Mouse (Mus musculus) layer of hippocampus, adult 18-20 months (tissue): ENCODE results near the gene Serpinb1a. TPM values are rescaled to one million over a fixed set of nuclear protein-coding genes. Genes with fewer than 3 reads are reported as not detected.

Experiments used
- DNase-seq, 2 experiments: peaks; one replicate each; pipeline ENCODE4 v3.0.0; 2022; ENCODE audit warnings: low spot score in 2 of 2
- total RNA-seq, 2 experiments: library from RNA; stranded (reverse); gene quantifications; 2 replicates each; pipeline ENCODE4 v1.2.3; 2021

Serpinb1a gene
- total RNA-seq, 2 experiments from 2014 or later, result 6.6 to 7.0 TPM

DNA sequence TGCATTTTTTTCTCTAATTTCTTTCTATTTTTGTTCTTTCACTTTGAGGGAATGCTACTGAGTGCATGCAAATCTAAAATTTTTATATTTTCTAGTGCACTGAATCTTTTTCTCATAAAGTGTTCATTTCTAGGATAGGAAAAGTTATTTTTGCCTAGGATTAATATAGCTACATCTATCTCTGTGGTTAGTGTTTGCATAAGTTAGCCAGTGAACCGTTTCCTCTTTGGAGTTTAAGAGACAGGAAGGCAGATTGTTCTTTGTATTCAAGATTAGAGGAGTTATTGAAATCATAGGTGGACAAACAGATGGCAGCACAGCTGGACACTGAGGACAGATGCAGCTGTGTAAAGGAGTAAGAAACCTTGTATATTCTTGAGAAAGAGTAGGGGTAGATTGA is 11.7 kb downstream of the Serpinb1a start:
- DNase-seq, result no peak

DNA sequence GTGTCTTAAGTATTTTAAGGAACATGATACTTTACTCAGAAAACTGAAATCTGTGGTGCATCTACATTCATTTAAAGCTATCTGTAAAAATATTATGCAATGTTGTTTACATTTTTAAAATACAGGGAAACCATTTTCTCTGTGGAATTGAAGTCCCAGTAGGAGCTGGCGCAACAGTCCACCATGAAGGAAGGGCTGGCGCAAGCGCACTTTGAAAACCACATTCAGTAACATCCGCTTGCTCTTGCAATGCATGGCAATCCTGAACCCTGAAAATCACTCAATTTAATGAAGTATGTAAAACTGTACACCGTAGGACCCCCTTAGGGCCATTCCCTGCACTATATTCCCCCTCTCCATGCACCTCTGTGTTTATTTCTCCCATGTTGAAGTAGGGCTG is 16.5 kb downstream of the Serpinb1a start:
- no peak for DNase-seq

DNA sequence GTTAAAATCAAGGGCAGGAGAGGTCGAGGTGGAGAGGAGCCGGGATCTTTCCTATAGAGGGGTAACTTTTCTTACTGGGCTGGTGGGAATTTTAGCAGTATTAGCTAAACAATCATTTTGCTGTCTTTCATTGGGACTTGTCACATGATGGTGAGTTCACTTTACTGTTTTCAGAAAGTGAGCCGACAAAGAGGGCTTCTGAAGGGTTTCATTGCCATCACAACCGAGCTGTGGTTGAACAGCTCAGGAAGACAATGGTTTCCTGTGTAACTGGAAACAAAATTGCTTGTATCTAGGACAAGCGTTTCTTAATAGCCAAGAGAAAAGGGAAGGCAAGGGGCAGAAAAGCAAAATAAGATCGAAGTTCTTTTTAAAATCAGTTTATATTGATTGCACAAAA is 17.7 kb downstream of the Serpinb1a start:
- peak in 1 of 2 experiments; percentile 28 for DNase-seq

DNA sequence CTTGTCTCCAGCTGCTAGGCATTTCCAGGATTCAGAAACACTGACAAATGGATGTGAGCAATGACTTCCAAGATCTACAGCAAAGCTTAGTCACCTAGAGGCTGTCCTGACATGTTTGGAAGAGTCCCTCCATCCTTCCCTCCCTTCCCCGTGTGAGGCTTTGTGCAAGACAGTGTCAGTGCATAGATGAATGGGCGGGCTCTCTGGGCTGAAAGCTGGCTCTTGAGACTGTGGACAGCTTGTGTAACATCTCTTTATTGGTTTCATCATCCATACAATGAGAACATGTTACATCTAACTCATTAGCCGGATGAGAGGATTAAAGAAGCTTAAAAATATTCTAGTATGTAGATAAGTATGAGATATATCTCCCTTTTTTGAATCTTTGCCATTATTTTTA is 18.2 kb downstream of the Serpinb1a start:
- DNase-seq, result no peak

DNA sequence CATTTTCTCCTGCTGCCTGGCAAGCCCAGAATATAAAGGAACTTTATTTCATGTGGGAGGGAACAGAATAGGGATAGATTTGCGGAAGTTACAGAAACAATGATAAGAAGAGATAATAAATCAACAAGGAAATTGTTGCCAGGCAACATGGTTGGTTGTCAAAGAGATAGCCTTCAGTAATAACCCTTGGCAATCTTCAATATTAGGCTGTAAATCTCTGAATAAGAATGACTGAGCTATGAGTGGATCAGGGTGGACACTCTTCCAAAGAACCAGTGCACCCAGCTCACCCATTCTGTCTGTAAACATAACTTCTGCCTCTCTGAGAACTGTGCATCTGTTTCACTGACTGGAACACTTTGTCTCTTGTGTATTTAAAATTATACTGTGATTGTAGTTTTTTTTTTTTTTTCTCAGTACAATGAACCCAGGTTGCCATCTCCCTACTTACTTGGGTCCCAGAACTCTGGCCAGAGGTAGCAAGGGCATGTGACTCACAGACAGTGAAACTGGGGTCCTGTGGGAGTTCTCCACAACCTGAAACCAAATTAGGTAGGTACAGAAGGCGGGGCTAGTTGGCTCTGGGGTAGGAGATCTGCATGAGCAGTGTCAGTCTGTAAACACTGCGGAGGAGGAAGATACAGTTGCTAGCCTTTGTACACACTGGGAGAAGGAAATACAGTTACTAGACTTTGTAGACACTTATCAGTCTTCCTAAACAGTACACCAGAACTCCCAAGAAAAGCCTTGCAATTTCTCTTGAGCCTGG is 19.3 kb downstream of the Serpinb1a start:
- DNase-seq, result peak in 1 of 2 experiments; percentile 25

DNA sequence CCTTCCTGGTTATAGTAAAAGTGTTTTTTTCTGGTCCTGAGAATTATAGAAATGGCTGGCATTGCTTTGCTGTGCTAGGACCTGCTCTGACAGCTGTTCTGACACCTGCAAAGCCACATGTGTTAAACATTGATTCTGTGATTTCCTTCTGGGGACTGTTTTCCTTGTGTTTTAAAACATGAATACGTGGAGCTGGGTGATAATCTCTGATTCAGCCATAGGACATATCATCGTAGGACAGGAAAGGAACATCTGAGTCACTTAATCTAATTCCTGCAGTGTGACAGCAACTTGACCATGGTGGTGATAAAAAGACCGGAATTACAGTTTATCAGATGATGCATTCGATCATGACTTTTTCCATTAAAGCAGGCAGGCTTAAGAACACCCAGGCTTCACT is 22.1 kb downstream of the Serpinb1a start:
- no peak for DNase-seq

DNA sequence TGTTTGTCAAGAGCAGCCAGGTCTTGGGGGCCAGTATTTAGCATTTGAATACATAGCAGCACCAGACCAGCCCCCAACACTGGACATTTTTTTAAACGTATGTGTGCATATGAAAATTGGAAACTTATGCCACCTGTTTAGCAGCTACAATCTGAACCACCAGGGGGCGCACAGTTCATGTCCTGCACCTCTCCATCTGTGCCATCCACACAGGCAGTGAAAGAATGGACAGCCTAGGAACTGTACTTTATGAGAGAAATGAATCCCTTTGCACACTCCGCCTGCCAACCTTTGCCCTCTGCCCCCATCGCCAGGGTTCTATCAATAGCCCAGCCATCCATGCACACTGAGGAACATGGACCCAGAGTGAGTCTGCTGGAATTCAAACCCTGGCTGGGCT is 23.0 kb downstream of the Serpinb1a start:
- DNase-seq, result peak in 1 of 2 experiments; percentile 68

DNA sequence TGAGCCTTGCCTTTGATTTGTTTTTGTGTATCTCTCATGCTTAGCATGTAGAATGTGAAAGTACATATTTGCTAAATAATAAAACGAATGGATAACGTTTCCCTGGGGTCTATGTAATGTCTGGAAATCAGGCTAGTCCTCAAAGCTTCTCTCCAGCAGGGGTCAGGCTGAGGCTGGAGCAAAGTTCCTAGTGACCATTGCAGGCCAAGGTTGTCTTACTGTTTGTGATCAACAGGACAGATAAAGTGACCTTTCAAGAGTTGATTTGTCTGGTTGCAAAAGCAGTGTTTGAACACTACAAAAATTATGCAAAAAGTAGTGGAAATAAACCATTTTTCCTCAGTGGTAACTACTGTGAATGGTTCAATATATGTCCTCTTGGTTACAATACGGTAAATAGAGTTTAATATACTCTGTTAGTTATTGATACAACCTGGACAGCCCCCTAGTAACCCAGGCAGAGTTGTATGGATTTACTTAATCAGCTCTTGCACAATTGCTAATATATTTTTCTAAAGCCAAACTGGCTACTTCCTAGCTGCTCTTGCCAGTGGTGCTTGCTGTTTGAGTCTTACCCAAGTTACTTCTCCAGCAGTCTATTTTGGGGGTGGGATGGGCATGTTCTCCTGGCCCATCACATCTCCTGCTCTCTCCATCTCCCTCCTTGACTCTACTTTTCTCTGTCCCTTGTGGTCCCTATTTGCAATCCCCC is 23.7 kb downstream of the Serpinb1a start:
- no peak for DNase-seq

DNA sequence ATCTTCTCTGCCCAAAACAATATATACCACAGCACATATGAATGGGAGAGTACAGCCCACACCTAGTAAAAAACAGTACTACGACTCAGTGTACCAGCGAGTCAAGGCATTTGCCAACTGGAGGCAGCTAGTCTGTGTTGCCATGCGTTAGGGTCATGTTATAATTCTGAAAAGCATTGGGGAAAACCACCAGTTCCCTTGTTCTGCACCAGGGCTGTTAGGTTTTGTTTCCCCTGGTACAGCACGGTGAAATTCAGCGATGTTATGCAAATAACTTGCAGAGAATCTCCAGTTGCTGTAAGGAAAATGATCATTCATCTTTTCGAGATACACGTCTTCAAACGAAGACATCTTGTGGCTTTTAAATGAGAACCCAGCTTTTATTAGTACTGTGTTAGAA is 25.4 kb downstream of the Serpinb1a start:
- no peak for DNase-seq

DNA sequence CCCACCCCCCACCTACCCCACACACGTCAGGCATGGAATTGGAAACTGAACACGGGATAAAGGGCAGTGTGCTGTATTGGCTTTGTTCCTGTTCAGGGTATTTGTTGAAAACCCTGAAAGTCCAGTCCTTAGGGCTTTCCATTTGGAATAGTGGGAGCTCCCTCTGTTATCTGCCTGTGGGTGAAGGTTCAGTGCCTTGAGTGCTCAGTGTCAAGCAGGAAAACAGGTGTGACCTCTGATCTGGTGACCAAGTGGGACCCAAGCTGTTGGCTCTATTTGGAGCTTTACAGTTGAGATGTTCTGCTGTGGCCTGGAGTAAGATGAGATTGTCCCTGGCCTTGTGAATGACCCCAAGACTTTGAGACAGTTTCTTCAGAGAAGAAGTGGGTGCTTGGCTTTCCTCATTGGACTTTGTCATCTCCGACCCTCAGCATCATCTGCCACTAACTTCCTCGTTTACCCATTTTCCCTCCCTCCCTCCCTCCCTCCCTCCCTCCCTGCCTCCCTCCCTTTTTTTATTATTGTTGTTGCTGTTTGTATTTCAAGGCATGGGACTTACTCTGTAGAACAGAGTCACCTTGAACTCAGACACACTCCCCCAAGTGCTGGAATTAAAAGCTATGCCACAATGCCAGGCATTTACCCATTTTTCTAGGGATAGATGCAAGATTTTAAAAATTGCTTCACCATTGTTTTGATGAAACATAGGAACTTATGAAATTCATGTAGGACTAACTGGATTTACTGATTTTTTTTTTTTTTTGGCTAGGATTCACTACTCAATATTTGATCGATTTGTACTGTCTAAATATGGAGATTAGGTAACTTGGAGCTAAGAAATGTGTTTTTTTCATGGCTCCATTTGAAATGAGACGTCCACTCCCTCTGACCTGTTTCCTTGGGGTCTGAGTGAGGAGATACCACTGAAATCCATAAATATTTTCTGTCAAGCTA is 26.3 kb downstream of the Serpinb1a start:
- no peak for DNase-seq

DNA sequence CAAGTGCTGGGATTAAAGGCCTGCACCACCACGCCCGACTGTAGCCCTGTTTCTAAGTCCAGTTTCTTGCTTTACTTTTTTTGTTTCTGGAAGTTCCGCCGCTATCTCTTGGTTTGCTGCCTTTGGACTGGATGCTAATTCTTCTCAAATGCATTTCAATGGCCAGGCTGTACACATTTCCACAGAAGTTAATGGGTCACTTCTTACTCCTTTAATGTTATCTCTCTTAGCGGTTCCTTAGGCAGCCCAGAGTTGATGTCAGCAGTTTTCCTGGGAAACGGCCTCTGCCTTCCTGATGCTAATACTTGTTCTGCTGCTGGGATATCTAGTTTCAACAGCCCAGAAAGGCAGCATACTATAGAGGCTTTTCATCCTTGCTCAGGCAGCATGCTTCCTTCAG is 27.9 kb downstream of the Serpinb1a start:
- no peak for DNase-seq

DNA sequence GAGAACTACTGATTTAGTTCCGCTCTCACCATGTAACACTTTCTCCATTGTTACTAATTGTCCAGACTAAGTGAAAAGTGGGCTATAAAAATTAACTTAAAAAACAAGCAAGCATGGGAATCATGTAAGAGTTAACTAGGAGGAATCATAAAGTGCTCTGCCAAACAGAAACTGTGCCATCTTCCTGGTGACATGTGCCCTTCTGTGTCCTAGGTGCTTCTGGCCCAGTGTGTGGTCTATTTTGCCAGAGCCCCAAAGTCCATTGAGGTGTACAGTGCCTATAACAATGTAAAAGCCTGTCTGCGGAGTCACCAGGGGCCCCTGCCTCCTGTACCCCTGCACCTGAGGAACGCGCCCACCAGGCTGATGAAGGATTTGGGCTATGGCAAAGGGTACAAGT is 29.3 kb downstream of the Serpinb1a start:
- DNase-seq, result no peak

DNA sequence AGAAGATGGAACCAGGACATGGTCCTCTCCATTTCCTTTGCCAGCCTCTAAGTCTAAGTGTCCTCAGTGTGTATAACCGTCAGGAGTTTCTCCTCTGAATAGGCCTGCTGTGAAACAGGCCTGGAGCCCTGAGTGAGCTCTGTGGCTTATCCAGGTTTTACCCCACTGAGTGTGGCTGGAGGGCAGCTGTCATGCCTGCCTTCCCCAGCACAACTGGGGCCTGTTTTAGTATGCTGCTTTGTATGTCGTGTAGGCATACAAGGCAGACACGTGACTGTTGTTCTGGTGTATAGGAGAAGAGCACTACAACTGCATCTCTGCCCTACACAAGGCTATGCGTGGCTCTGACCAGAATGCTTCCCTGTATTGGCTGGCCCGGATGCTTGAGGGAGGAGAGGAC is 31.1 kb downstream of the Serpinb1a start:
- no peak for DNase-seq

DNA sequence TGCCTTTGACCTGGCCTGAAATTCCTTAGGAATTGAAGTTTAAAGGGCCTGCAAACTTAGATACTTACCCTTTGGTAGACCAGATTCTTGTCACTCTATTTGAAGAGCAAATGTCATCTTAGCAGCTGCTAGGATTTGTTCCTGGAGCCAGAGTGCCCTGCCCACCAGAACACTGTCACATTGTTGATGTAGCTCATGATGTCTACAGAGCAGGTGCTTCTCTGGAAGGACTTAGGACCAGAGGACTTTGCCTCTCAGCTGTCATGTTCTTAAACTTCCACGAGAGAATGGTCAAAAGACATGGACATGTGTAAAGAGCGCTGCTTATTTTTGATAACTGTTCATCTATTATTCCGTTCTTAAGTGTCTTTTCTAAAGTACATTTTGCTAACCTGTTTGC is 31.7 kb downstream of the Serpinb1a start:
- no peak for DNase-seq

DNA sequence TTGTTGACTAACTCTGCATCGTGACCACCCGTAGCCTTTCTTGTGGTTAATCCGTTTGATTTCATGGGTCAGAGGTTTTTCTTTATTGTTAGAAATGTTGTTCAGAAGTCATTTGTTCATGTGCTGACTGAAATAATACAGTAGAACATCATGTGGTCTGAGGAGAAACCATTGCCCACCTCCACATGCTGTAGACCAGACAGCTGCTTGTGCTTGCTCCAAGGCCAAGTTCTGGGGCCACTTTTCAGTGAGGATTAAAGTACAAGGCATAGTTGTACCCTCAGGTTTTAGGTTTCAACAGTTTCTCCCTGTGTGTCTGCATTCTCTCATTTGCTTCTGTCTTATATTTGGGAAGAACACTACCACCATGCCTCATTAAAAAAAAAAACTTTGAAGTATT is 43.4 kb downstream of the Serpinb1a start:
- no peak for DNase-seq

DNA sequence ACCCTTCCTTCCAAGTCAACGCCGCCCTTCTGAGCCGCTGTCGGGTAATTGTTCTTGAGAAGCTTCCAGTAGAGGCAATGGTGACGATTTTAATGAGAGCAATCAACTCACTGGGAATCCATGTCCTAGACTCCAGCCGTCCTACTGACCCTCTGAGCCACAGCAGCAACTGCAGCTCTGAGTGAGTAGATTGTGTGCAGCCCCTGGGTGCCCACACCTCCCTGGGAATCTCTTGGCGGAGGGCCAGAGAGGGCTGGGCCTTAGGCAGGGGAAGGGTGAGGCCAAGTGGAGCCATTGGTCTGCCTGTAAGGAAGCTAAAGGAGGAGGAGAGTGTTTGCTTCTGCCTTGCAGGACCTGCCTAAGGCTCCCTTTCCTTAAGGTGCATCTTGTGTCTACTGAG is 44.2 kb downstream of the Serpinb1a start:
- no peak for DNase-seq

DNA sequence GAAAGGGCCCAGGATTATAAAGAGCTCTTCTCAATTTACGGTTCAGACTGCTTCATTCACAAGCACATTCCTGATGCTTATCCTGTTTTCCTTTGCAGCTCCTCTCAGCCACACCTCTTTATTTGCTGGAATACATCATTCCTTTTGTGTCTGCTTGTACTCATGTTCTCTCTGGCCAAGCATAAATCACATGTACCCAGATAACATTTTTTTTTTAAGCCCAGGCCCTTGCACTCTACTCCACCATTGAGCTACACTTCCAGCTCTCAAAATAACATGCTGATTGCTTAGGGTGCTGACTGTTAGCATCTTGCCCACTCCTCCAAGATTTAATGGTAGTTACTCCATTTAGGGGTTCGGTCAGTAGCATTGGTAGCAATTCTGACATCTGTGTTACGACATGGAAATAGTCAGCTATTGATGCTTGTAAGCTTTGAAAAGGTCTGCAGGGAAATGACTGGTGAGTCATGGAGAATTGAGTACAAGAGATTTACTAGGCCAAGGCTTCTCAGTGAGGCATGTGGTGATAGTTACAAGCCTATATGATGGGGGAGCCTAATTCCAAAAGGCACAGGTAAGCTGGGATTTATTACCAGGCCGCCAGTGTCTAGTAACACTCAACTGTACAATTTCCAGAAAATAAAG is 47.2 kb downstream of the Serpinb1a start:
- no peak for DNase-seq

DNA sequence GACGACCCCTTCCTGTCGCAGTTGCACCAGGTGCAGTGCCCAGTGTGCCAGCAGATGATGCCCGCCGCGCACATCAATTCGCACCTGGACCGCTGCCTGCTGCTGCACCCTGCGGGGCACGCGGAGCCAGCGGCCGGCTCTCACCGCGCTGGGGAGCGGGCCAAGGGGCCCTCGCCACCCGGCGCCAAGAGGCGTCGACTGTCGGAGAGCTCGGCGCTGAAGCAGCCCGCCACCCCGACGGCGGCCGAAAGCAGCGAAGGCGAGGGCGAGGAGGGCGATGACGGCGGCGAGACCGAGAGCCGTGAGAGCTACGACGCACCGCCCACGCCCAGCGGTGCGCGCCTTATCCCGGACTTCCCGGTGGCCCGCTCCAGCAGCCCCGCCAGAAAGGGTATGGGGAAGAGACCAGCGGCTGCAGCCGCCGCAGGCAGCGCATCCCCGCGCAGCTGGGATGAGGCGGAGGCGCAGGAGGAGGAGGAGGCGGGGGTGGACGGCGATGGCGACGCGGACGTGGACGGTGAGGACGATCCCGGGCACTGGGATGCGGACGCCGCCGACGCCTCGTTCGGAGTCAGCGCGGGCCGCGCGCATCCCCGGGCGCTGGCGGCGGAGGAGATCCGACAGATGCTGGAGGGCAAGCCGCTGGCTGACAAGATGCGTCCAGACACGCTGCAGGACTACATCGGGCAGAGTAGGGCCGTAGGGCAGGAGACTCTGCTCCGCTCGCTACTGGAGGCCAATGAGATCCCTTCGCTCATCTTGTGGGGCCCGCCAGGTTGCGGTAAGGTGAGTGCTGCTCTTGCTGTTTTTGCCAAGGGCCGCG is 48.5 kb downstream of the Serpinb1a start, which contains the start of gene D930007J09Rik:
Gene D930007J09Rik (minus strand): TSS at position 591 of the 823 bp plus-strand sequence.
- DNase-seq, result peak; percentile 38 to 53

DNA sequence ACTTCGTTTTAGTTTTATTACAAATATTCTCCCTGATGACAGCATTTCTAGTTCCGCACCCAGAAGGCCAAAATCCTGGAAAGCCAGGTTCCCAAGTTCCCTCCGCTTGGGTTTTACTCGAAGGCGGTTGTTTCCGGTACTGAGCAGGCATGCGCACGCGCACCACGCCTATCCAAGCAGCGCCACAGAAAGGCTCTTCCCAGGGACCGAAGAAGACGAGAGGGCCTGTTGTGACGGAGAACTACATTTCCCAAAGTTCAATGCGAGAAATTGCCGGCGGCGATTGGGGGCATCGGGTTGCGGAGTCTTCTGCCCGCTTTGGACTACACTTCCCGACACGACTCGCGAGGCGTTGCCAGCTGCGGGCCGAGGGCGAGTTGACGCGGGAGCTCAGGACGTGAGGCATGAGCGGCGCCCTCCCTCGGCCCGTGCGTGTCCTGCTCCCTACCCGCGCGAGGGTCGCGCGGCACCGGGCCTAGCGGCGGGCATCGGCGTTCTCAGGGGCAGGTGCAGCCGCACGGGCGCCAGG is 49.2 kb downstream of the Serpinb1a start, which contains the start of gene Wrnip1:
Gene Wrnip1 (plus strand): TSS at position 346 of the 529 bp plus-strand sequence.
- DNase-seq, result peak; percentile 99

DNA sequence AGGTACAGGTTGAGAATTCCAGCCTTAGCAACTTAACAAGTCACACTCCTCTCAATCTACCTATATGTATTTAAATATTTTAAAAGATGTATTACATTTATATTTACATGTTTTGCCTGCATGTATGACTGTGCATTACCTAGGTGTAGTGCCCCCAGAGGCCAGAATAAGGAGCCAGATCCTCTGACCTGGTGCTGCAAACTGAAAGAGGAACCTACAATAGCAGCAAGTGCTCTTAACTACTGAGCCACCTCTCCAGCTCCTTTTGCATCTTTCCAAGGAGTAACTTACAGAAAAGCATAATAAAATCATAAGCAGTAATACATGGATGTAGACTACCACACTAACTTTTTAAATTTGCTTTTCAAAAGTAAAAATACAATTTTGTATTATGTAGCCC is 50.1 kb downstream of the Serpinb1a start:
- no peak for DNase-seq
